Mouse (Mus musculus) MEL (cell line): ENCODE measurements around the gene Hnrnpul1. TPM values are rescaled to one million over a fixed set of nuclear protein-coding genes. Genes with fewer than 3 reads are reported as not detected.

Source experiments
- DNase-seq: peaks from one replicate; pipeline ENCODE4 v3.0.0; 2011; ENCODE audit warnings: low read depth, low spot score
- H3K27ac ChIP-seq: 2 replicates; pipeline ENCODE4 v1.5.1; 2012; ENCODE audit warnings: low read depth, mild to moderate bottlenecking, control low read depth, low read length, moderate library complexity; ENCODE audit not compliant: control insufficient read depth
- H3K27me3 ChIP-seq, 2 experiments: fragments of 150-350 bp in 1 of 2; sonication (generic) in 1 of 2; 2 replicates each; pipeline ENCODE4 v1.6.1; 2012; ENCODE audit warnings: low read length in 2 of 2, mild to moderate bottlenecking in 2 of 2, improper control_type of control experiment in 1 of 2, moderate library complexity in 1 of 2; ENCODE audit not compliant: insufficient read depth in 2 of 2, control insufficient read depth in 1 of 2
- H3K36me3 ChIP-seq, 2 experiments: 2 replicates each; pipeline ENCODE4 v1.6.1; 2012 to 2014; ENCODE audit warnings: low read length in 2 of 2, improper control_type of control experiment in 1 of 2, inconsistent platforms in 1 of 2, mild to moderate bottlenecking in 1 of 2; ENCODE audit not compliant: insufficient read depth in 2 of 2, control insufficient read depth in 1 of 2
- H3K4me1 ChIP-seq, 2 experiments: fragments of 150-350 bp in 1 of 2; sonication (generic) in 1 of 2; 2 replicates each; pipeline ENCODE4 v1.6.1; 2012; ENCODE audit warnings: low read length in 2 of 2, improper control_type of control experiment in 1 of 2, mild to moderate bottlenecking in 1 of 2; ENCODE audit not compliant: insufficient read depth in 2 of 2, control insufficient read depth in 1 of 2
- H3K4me3 ChIP-seq, 2 experiments: fragments of 150-350 bp in 1 of 2; sonication (generic) in 1 of 2; 2 replicates each; pipeline ENCODE4 v1.5.1; 2012; ENCODE audit warnings: low read depth in 2 of 2, low read length in 2 of 2, mild to moderate bottlenecking in 2 of 2, moderate library complexity in 2 of 2, control low read depth in 1 of 2, improper control_type of control experiment in 1 of 2; ENCODE audit not compliant: control insufficient read depth in 1 of 2, insufficient read depth in 1 of 2
- H3K79me2 ChIP-seq: 2 replicates; pipeline ENCODE4 v1.6.1; 2012; ENCODE audit warnings: mild to moderate bottlenecking, low read length, moderate library complexity; ENCODE audit not compliant: control insufficient read depth, poor library complexity, insufficient read depth
- H3K9ac ChIP-seq: 2 replicates; pipeline ENCODE4 v1.6.1; 2012; ENCODE audit warnings: low read depth, mild to moderate bottlenecking, control low read depth, low read length, moderate library complexity; ENCODE audit not compliant: control insufficient read depth, poor library complexity, severe bottlenecking
- H3K9me3 ChIP-seq: fragments of 150-350 bp; sonication (generic); replicated peaks from 2 replicates; pipeline ENCODE4 v1.6.1; 2012; ENCODE audit warnings: mild to moderate bottlenecking, low read length, improper control_type of control experiment, moderate library complexity; ENCODE audit not compliant: insufficient read depth
- CHD2 ChIP-seq: IDR thresholded peaks from 2 replicates; pipeline ENCODE4 v1.6.1; 2011; ENCODE audit warnings: low read length, improper control_type of control experiment
- E2F4 ChIP-seq: IDR thresholded peaks from 2 replicates; pipeline ENCODE4 v1.6.1; 2011; ENCODE audit warnings: low read depth, low read length, improper control_type of control experiment, borderline replicate concordance
- ELF1 ChIP-seq: IDR thresholded peaks from 2 replicates; pipeline ENCODE4 v1.6.1; 2014; ENCODE audit warnings: low read depth, mild to moderate bottlenecking, inconsistent platforms, low read length, improper control_type of control experiment, moderate library complexity
- EP300 ChIP-seq, 2 experiments: IDR thresholded peaks; 2 replicates each; pipeline ENCODE4 v1.6.1; 2011; ENCODE audit warnings: improper control_type of control experiment in 2 of 2, low read length in 2 of 2, low read depth in 1 of 2, mild to moderate bottlenecking in 1 of 2
- ETS1 ChIP-seq: IDR thresholded peaks from 2 replicates; pipeline ENCODE4 v1.6.1; 2012; ENCODE audit warnings: low read depth, mild to moderate bottlenecking, inconsistent platforms, low read length, improper control_type of control experiment, moderate library complexity
- GABPA ChIP-seq: IDR thresholded peaks from 2 replicates; pipeline ENCODE4 v1.6.1; 2012; ENCODE audit warnings: low read depth, mild to moderate bottlenecking, inconsistent platforms, low read length, improper control_type of control experiment, moderate library complexity
- MAFK ChIP-seq: IDR thresholded peaks from 2 replicates; pipeline ENCODE4 v1.6.1; 2011; ENCODE audit warnings: low read depth, mild to moderate bottlenecking, low read length, improper control_type of control experiment, borderline replicate concordance
- MAZ ChIP-seq: IDR thresholded peaks from 2 replicates; pipeline ENCODE4 v1.6.1; 2012; ENCODE audit warnings: low read depth, mild to moderate bottlenecking, inconsistent platforms, low read length, improper control_type of control experiment
- MXI1 ChIP-seq: IDR thresholded peaks from 2 replicates; pipeline ENCODE4 v1.6.1; 2011; ENCODE audit warnings: mild to moderate bottlenecking, low read depth, low read length, improper control_type of control experiment
- NRF1 ChIP-seq: IDR thresholded peaks from 2 replicates; pipeline ENCODE4 v1.6.1; 2014; ENCODE audit warnings: low read depth, mild to moderate bottlenecking, inconsistent platforms, low read length, improper control_type of control experiment, moderate library complexity; ENCODE audit not compliant: poor library complexity, insufficient read depth, severe bottlenecking
- POLR2A ChIP-seq, 2 experiments: IDR thresholded peaks; 2 replicates each; pipeline ENCODE4 v1.6.1; 2011 to 2012; ENCODE audit warnings: low read length in 2 of 2, mild to moderate bottlenecking in 2 of 2, control low read depth in 1 of 2, improper control_type of control experiment in 1 of 2, low read depth in 1 of 2, moderate library complexity in 1 of 2; ENCODE audit not compliant: control insufficient read depth in 1 of 2, insufficient read depth in 1 of 2, poor library complexity in 1 of 2
- RAD21 ChIP-seq: IDR thresholded peaks from 2 replicates; pipeline ENCODE4 v1.6.1; 2011; ENCODE audit warnings: mild to moderate bottlenecking, low read depth, low read length, improper control_type of control experiment
- SIN3A ChIP-seq: IDR thresholded peaks from 2 replicates; pipeline ENCODE4 v1.6.1; 2012; ENCODE audit warnings: low read length, improper control_type of control experiment, inconsistent platforms
- SMC3 ChIP-seq: IDR thresholded peaks from 2 replicates; pipeline ENCODE4 v1.6.1; 2011; ENCODE audit warnings: low read depth, low read length, improper control_type of control experiment
- TCF12 ChIP-seq: IDR thresholded peaks from 2 replicates; pipeline ENCODE4 v1.6.1; 2014; ENCODE audit warnings: low read depth, mild to moderate bottlenecking, inconsistent platforms, low read length, improper control_type of control experiment, moderate library complexity
- UBTF ChIP-seq: IDR thresholded peaks from 2 replicates; pipeline ENCODE4 v1.6.1; 2012; ENCODE audit warnings: low read depth, mild to moderate bottlenecking, inconsistent platforms, low read length, improper control_type of control experiment, moderate library complexity, borderline replicate concordance; ENCODE audit not compliant: insufficient read depth
- ZC3H11A ChIP-seq: IDR thresholded peaks from 2 replicates; pipeline ENCODE4 v1.6.1; 2012; ENCODE audit warnings: low read depth, mild to moderate bottlenecking, inconsistent platforms, low read length, improper control_type of control experiment
- ZNF384 ChIP-seq: IDR thresholded peaks from 2 replicates; pipeline ENCODE4 v1.6.1; 2012; ENCODE audit warnings: low read depth, mild to moderate bottlenecking, inconsistent platforms, low read length, improper control_type of control experiment
- polyA plus RNA-seq, 2 experiments: library from polyadenylated mRNA; stranded (reverse) in 1 of 2; unstranded in 1 of 2; fragments of >175 nt in 1 of 2; fragments of >200 nt in 1 of 2; gene quantifications; 2 replicates each; pipeline versions ENCODE4 v1.2.1 to v1.2.4; 2012; ENCODE audit warnings: low replicate concordance in 2 of 2, low read depth in 1 of 2; ENCODE audit not compliant: insufficient read length in 2 of 2, insufficient read depth in 1 of 2, missing spikeins in 1 of 2
- total RNA-seq: library from RNA; depleted of rRNA; stranded (reverse); fragments of 300-350 nt; gene quantifications from 2 replicates; pipeline ENCODE4 v1.2.3, GENCODE M21; 2012

The Hnrnpul1 gene
- total and polyA plus RNA-seq, 3 experiments = 56.1 to 215 (median 181) TPM

DNA sequence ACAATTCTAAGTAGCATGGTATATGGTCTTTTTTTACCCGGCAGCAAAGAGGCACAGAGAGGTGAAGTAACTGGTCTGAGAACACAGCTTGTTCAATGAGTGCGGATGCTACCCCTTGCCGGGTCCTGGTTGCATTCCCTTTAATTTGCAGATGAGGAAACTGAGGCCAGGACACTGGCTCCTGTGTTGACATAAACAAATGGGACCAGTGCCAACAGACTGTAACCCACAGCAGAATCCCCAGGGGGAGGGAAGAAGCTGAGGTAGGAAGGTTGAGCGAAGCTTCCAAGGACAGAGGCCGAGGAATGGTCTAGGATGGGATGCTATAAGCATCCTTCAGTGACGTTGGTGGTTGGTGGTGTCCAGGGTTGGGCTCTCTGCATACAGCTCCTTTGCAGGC is 79.2 kb downstream of the Hnrnpul1 start:
- TF ChIP-seq CHD2 = no peak
- TF ChIP-seq E2F4 = no peak
- no peak for TF ChIP-seq ZNF384
- no peak for TF ChIP-seq ELF1
- no peak for TF ChIP-seq ZC3H11A
- no peak for TF ChIP-seq EP300 (IDR thresholded peaks at IDR 0.05; ENCODE audit: low read depth in 1 of 2, low read length in 2 of 2)
- no peak for TF ChIP-seq ETS1
- TF ChIP-seq MAFK = no peak
- no peak for TF ChIP-seq UBTF
- TF ChIP-seq TCF12 = no peak
- TF ChIP-seq SIN3A = no peak
- no peak for TF ChIP-seq SMC3
- TF ChIP-seq GABPA = no peak
- TF ChIP-seq MXI1 = no peak
- no peak for TF ChIP-seq MAZ
- H3K4me3 ChIP-seq = no peak overlapping the region
- H3K79me2 ChIP-seq = no peaks in the 10 kb centered on the region; the same call in 1 of the 2 replicates
- no peak overlapping the region for H3K27ac ChIP-seq
- no peaks in the 10 kb centered on the region for H3K9me3 ChIP-seq
- DNase-seq = no peak
- peaks cover 4 to 28% of the 10 kb centered on the region in 2 experiments; a peak in 2 of 4 replicates for H3K4me1 ChIP-seq
- peaks cover 0 to 23% of the 10 kb centered on the region in 2 experiments; a peak in 2 of 4 replicates for H3K36me3 ChIP-seq
- H3K9ac ChIP-seq = no peak overlapping the region
- no peaks in the 10 kb centered on the region for H3K27me3 ChIP-seq

DNA sequence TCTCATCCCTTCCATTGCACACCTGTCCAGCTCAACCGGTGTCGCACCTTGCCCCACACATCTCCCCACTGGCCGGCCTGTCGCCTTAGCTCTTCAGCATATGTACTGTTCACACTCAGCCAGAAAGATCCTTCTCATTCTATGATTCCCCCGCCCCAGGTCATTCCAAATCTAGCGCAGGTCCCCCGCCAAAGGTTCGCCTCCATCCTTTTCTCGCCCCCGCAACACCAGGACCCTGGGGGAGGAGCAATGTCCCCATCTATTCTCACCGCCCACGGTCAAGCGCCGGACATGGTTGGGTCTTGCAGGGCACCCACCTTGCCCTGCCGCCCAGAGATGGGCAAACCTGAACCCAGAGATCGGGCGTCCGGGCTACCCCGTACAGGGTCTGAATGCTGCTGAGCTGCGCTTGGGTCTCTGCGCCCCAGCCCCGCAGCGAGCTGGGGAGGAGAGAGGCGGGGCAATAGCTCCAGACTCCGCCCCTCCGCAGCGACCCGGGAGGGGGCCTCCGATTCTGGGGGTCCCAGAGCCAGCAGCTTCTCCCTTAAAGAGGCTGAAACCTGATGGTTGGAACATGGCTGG is 79.7 kb downstream of the Hnrnpul1 start, which contains the start of gene Tmem91:
Gene Tmem91, minus strand, starts transcription at position 448 of the 582 bp plus-strand sequence.
- H3K27me3 ChIP-seq = no peaks in the 10 kb centered on the region
- no peak for DNase-seq
- H3K9ac ChIP-seq = no peak within 1 kb of the TSS
- TF ChIP-seq NRF1 (no peak), ELF1 (no peak), MAZ (no peak), POLR2A (IDR thresholded peaks at IDR 0.05; ENCODE audit: control insufficient read depth in 1 of 2, insufficient read depth in 1 of 2, low read depth in 1 of 2, low read length in 2 of 2, poor library complexity in 1 of 2) (peak in 1 of 2 experiments; percentile 31; a peak in 1 of 4 replicates), RAD21 (no peak)
- no peaks in the 10 kb centered on the region for H3K79me2 ChIP-seq
- no peaks in the 10 kb centered on the region for H3K9me3 ChIP-seq
- H3K4me3 ChIP-seq = no peak within 1 kb of the TSS
- H3K27ac ChIP-seq = no peak within 1 kb of the TSS
- H3K36me3 ChIP-seq = peaks cover 0 to 19% of the 10 kb centered on the region in 2 experiments; a peak in 2 of 4 replicates
- H3K4me1 ChIP-seq = peaks cover 4 to 24% of the 10 kb centered on the region in 2 experiments; a peak in 2 of 4 replicates
